Mouse (Mus musculus): ENCODE measurements around the gene Frk. TPM values are rescaled to one million over a fixed set of nuclear protein-coding genes. Genes with fewer than 3 reads are reported as not detected.
"Not testable (repeated sequence)": the region's sequence is repeated elsewhere in the genome, so short reads cannot be mapped to it uniquely, and the experiment has no call there.

Gene Frk
- polyA plus RNA-seq, 2 experiments from 2014 or later = 0.13 TPM; not detected in 1

GRCm38 (mm10) chr10:34617216-34617615 lies 134.0 kb downstream of the Frk start:
- no peak for ATAC-seq

- ATAC-seq = no peak
Observed at GRCm38 (mm10) chr10:34618490-34618889, 135.3 kb downstream of the Frk start.

GRCm38 (mm10) chr10:34620540-34620939 lies 137.3 kb downstream of the Frk start:
- ATAC-seq = not testable (repeated sequence)

- ATAC-seq = no peak
Observed at GRCm38 (mm10) chr10:34638245-34638644, 155.0 kb downstream of the Frk start.

Other genes starting within 250 kb of the Frk start
- gene Tspyl1, start 201.2 kb upstream of the Frk start, polyA plus RNA-seq (2017; shearing (Covaris generic)) = 10 to 100 TPM; 37.1 to 45.4 TPM
- 10 to 100 TPM; 12.1 to 15.8 TPM for gene Tspyl4, start 186.0 kb upstream of the Frk start, polyA plus RNA-seq (2017; shearing (Covaris generic))
- under 1 TPM; 0.24 to 0.90 TPM for gene Col10a1, start 93.4 kb upstream of the Frk start, polyA plus RNA-seq (2017; shearing (Covaris generic))
- gene Nt5dc1, start 64.8 kb upstream of the Frk start, polyA plus RNA-seq (2017; shearing (Covaris generic)) = 10 to 100 TPM; 60.2 to 78.7 TPM